Mouse (Mus musculus) spleen, adult 2 months (tissue): Measurements from ENCODE around the gene Stk32b. TPM values are rescaled to one million over a fixed set of nuclear protein-coding genes. Genes with fewer than 3 reads are reported as not detected.

Experiments
- DNase-seq, 2 experiments: peaks; one replicate each; pipeline versions ENCODE4 v3.0.0 to v3.0.0-alpha.2; 2012 to 2021; ENCODE audit warnings: low spot score in 2 of 2, low read depth in 1 of 2
- H3K27ac ChIP-seq: fragments of 200-500 bp; 2 replicates; pipeline ENCODE4 v1.5.1; 2012; ENCODE audit warnings: low read length, inconsistent platforms; ENCODE audit not compliant: insufficient read depth
- H3K27me3 ChIP-seq: fragments of 200-500 bp; 2 replicates; pipeline ENCODE4 v1.6.1; 2012; ENCODE audit warnings: mild to moderate bottlenecking, moderate library complexity, low read length, inconsistent platforms; ENCODE audit not compliant: control insufficient read depth, insufficient read depth
- H3K36me3 ChIP-seq: fragments of 200-500 bp; 2 replicates; pipeline ENCODE4 v1.6.1; 2012; ENCODE audit warnings: mild to moderate bottlenecking, low read length, inconsistent platforms; ENCODE audit not compliant: control insufficient read depth, insufficient read depth
- H3K4me1 ChIP-seq: fragments of 200-500 bp; 2 replicates; pipeline ENCODE4 v1.6.1; 2011; ENCODE audit warnings: inconsistent platforms; ENCODE audit not compliant: control insufficient read depth, insufficient read depth, insufficient read length
- H3K4me3 ChIP-seq: fragments of 200-500 bp; 2 replicates; pipeline ENCODE4 v1.5.1; 2011; ENCODE audit warnings: mild to moderate bottlenecking, inconsistent platforms; ENCODE audit not compliant: insufficient read depth, insufficient read length; ENCODE audit errors: extremely low read depth
- CTCF ChIP-seq: fragments of 200-500 bp; IDR thresholded peaks from 2 replicates; pipeline ENCODE4 v1.5.1; 2011; ENCODE audit warnings: mild to moderate bottlenecking, inconsistent platforms; ENCODE audit not compliant: insufficient read depth, insufficient read length, insufficient replicate concordance; ENCODE audit errors: extremely low read depth
- POLR2A ChIP-seq: fragments of 200-500 bp; IDR thresholded peaks from 2 replicates; pipeline ENCODE4 v1.6.1; 2011; ENCODE audit warnings: low read depth, low read length, inconsistent platforms
- WGBS: fragments of 180-500 bp; shearing (Covaris S2); methylation state at CpG from one replicate; pipeline ENCODE4 v1.1.7; 2018; 5-methylcytosine and 5-hydroxymethylcytosine counted together
- polyA plus RNA-seq: library from polyadenylated mRNA; depleted of rRNA; stranded (reverse); fragments of >200 nt; gene quantifications from 2 replicates; pipeline ENCODE4 v1.2.3, GENCODE M21; 2012; rRNA removed

Gene Stk32b
- polyA plus RNA-seq, result 0.02 TPM in 1 of 2 replicates, not detected in the other

DNA sequence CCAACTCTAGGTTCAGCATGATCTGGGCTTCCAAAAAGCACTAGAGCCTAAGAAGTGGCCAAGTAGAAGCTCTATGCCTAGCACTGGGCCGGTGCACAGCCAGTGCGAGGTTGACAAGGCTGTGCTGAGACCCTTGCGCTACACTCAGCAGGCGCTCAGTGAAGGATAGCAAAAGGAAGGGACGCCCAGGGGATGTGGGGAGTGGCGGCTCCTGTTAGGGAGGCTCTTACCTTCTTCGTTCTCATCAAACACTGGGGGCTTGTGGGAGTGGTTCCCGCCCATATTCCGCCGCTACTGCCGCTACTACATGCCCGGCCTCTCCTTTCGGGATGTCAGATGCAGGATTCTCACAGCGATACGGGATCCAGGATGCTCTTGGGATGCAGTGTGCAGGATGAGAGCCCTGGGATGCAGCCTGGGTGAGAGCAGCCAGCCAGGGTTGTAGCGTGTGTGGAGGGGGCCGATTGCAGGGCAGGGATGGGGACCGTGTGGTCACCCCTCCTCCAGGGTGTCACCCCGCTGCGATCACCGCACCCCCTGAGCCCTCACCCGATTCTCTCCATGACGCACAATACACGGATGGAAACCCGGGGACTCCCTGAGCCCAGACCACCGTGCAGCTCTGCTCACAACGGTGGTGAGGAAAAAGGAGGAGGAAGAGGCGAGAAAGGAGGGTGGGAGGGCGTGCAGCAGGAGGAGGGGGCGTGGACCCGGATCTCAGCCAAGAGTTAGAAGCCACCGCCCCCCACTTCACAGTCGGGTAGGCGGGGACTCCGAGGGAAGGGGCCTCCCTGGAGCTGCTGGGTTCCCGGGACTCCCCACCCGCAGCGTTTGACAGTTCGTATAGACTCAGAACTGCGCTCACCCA, at the start of gene Stk32b:
Stk32b (minus strand) TSS at position 667 of the 868 bp plus-strand sequence.
- WGBS, result 6% methylated on average over 39 of the region's 40 CpGs
- no peaks in the 10 kb centered on the region for H3K27me3 ChIP-seq
- DNase-seq, result no peak
- no peak within 1 kb of the TSS for H3K4me3 ChIP-seq
- H3K36me3 ChIP-seq, result no peaks in the 10 kb centered on the region
- H3K27ac ChIP-seq, result no peak within 1 kb of the TSS
- TF ChIP-seq POLR2A (no peak), CTCF (no peak)
- no peaks in the 10 kb centered on the region for H3K4me1 ChIP-seq

DNA sequence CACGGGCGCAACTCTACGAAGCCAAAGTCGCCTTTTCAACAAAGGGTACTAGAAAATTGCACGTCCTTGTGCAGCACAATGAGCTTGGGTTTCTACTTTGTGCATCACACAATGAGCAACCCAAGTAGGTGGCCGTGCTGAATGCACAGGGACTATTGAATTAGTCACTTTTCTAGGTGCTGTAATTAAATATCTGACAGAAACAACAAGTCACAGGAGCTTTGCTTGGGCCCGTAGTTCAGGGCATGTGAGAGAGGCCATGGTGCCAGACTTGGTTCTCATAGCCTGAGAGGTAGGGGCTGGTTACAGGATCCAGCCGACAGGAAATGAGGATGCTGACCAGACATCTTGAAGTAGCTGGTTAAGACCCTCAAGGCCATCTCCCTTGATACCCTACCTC, 48.9 kb upstream of the Stk32b start:
- no peaks in the 10 kb centered on the region for H3K36me3 ChIP-seq
- no peak for DNase-seq
- H3K4me3 ChIP-seq, result no peak overlapping the region
- TF ChIP-seq POLR2A, result no peak
- no peak for TF ChIP-seq CTCF
- no peak overlapping the region for H3K27ac ChIP-seq
- 88% methylated on average over 8 of the region's 8 CpGs for WGBS
- H3K4me1 ChIP-seq, result no peaks in the 10 kb centered on the region
- H3K27me3 ChIP-seq, result no peaks in the 10 kb centered on the region

DNA sequence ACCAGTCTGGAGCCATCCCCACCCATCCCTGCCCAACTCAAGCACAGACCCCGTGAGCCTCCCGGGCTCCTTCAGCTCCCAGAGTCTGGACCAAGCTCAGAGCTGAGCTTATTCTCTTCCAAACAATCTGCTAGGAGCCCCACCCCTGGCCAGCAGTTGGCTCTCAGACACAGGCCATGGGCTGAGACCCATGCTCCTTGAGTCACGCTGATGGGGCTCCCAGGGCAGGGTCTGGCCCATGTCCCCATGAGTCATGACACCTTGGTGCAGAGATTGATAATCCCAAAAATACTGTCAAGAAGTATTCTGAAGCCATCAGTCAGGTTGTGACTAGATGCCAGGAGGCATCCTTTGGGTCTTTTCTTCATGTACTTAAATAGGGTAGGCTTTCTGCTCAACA, 45.1 kb upstream of the Stk32b start:
- no peak overlapping the region for H3K27ac ChIP-seq
- no peak overlapping the region for H3K4me3 ChIP-seq
- TF ChIP-seq CTCF (no peak), POLR2A (no peak)
- 83% methylated on average over 3 of the region's 3 CpGs for WGBS
- H3K27me3 ChIP-seq, result no peaks in the 10 kb centered on the region
- H3K4me1 ChIP-seq, result no peaks in the 10 kb centered on the region
- H3K36me3 ChIP-seq, result no peaks in the 10 kb centered on the region
- DNase-seq, result no peak

DNA sequence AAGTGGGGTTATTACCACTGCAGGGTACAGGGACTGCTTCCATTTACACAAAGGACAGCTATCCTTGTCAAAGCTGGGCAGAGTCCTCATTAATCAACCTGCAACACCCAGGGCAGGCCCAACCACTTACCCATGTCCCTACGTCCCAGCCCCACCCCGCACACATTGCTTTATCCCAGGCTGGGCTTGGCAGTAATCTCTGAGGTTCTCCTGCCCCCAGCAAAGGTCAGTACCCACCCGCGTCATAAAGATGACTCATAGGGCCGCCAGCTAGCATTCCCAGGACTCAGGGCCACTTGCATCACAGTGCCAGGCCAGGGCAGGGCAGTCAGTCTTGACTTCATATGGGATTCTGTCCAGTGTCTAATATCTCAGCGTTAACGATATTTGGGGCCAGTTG, 36.4 kb upstream of the Stk32b start:
- TF ChIP-seq POLR2A (no peak), CTCF (no peak)
- Histone ChIP-seq H3K36me3 (no peaks in the 10 kb centered on the region), H3K27me3 (no peaks in the 10 kb centered on the region), H3K4me1 (no peaks in the 10 kb centered on the region), H3K4me3 (no peak overlapping the region), H3K27ac (no peak overlapping the region)
- DNase-seq, result no peak
- WGBS, result 84% methylated on average over 7 of the region's 7 CpGs

DNA sequence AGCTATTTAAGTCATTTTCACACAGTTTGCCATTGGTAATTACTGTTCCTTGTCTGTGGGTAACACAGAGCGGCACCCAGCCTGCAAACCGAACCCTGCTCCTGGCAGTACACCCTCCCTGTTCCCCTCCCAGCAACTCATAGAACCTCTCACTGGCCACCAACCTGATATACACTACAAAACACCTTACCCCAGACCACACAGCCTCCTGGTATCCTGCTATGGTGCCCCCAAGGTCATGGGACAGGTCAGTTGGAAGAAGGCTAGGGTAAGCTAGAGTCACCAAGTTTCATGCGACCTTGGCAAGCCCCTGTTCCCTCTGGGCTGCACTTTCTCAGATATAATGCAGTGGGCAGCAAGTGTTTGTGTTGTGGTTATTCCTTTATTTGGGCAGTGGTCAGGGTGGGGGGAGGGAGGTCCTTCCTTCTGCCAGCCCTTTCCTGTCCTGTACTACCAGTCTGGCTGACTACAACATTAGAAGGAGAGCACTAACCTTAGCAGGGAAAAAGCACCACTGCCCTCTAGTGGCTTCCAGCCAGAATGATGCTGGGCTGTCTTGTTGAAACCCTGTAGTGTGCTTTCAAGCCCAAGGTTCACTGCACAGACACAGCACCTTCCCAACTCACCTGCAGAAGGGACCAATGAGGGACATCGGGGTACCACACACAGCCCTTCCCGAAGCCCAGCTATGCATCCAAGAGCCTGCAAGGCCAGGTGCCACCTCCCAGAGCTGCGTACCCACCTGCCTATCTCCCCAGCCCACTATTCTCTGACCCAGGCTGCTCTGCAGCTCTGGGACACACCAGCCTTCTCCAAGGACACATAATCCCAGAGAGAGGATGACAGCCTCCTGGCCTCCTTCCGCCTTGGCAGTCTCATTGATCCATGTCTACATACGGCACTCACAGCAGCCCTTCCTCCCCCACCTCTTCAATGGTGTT, 35.3 kb upstream of the Stk32b start:
- 68% methylated on average over 8 of the region's 8 CpGs for WGBS
- Histone ChIP-seq H3K27me3 (no peaks in the 10 kb centered on the region), H3K36me3 (no peaks in the 10 kb centered on the region), H3K4me3 (no peak overlapping the region), H3K27ac (no peak overlapping the region), H3K4me1 (no peaks in the 10 kb centered on the region)
- TF ChIP-seq CTCF (no peak), POLR2A (no peak)
- DNase-seq, result no peak

- DNase-seq, result no peak
- 80% methylated on average over 13 of the region's 13 CpGs for WGBS
- TF ChIP-seq CTCF, result no peak
- TF ChIP-seq POLR2A, result no peak
- Histone ChIP-seq H3K4me3 (no peak overlapping the region), H3K27ac (no peak overlapping the region), H3K4me1 (no peaks in the 10 kb centered on the region), H3K27me3 (no peaks in the 10 kb centered on the region), H3K36me3 (no peaks in the 10 kb centered on the region)
These were observed 27.1 kb upstream of the Stk32b start for GRCm38 (mm10) chr5:37743889-37744707.
